Mouse (Mus musculus) induced T-regulatory cell, adult 2 months (primary cell): ENCODE measurements around the gene Tmem108.

Experiments used
- DNase-seq: peaks from one replicate; pipeline ENCODE4 v3.0.0-alpha.2; 2012; ENCODE audit warnings: low read depth

Tmem108 gene

DNA sequence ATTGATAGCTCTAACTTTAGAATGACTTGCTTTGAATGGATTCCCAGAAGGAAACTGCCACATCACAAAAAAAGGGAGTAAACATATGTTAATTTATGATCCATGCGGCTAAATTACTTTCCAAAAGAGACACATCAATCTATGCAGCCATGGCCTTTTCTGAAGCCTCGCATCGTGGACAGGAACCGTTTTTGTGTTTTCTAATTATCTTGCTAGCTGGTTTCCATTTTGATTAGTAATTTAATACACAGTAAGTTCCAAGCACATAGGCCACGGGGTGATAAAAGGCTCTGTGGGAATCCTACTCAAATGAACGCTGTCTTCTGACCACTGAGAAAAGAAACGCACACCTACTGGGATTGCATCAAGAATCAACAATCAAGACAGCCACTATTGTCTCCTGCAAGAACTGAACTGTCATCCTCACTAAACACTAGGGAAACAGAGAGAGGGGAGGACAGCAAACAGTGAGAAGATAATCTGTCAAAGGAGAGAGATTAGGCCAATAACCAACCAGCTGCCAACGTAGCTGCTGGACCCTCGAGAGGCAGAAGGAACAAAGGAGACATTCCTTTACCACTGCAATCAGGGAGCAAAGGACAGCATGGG lies 132.7 kb downstream of the Tmem108 start:
- DNase-seq, result no peak

- DNase-seq, result no peak
These were observed 134.2 kb downstream of the Tmem108 start for GRCm38 (mm10) chr9:103627404-103627900.

GRCm38 (mm10) chr9:103626156-103626555 lies 135.5 kb downstream of the Tmem108 start:
- no peak for DNase-seq

GRCm38 (mm10) chr9:103624649-103625048 lies 137.0 kb downstream of the Tmem108 start:
- DNase-seq, result peak; percentile 71

DNA sequence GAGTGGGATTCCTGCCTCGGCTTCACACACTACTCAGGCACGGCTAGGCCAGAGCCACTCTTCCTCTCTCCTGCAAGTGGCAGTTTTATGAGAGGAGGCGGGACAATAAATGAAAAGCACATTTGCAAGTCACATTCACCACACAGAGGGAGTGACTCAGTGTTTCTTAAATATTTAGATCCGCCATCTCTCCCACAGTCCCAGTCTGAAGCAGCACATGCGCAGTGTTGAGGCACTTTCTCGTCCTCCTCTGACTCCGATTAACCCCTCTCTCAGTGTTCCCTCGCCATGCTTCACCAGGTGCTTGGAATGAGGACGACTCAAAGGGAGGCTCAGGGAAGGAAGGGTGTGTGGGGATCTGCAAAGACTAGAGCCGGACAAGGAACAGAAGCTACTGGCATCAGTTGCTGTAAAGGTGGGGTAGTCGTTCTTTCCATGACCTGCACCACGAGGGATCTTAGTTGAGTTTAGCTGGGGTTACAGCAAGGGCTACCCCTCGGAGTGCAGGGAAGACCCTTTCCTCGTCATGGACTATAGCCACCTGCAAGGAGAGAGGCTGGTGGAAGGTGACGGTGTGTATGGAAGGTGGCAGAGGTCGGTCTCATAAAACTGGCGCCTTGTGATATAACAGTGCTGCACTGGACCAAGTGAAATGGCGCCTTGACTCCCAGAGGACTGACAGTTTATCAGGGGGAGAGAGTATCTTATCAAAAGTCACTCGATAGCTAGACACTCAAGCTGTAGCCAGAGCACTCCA lies 137.9 kb downstream of the Tmem108 start:
- DNase-seq, result no peak

DNA sequence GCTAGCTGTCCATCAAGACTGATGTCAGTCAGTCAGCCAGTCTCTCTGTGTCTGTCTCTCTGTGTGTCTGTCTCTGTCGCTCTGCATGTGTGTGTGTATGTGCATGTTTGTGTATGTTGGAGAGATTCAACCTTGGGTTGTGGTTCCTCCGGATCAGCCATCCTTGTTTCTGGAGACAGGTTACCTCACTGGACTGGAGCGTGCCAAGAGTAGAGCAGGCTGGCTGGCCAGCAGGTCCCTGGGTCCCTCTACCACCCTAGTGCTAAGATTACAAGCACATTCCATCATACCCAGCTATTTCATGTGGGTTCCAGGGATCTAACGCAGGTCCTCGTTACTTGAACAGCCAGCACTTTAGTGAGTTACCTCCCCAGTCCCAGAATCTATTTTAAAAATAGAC lies 138.6 kb downstream of the Tmem108 start:
- DNase-seq, result no peak

- no peak for DNase-seq
These were observed 139.8 kb downstream of the Tmem108 start for GRCm38 (mm10) chr9:103621870-103622269.

- no peak for DNase-seq
These were observed 141.0 kb downstream of the Tmem108 start for GRCm38 (mm10) chr9:103620517-103621212.

DNA sequence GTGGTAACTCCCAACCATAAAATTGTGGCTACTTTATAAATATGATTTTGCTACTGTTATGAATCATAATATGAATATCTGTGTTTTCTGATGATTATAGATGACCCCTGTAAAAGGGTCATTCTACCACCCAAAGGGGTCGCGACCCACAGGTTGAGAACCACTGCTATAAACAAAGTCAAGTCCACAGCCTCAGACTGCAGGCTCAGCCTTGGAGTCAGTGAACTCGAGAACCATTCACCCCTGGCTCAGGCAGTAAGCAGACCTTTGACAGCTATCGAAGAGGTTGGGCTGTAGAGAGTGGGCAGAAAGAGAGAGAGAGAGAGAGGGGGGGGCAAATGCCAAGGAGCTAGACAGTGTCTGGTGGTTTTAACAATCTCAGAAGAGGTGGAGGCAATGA lies 147.4 kb downstream of the Tmem108 start:
- DNase-seq, result no peak

GRCm38 (mm10) chr9:103608161-103609058 lies 153.2 kb downstream of the Tmem108 start:
- DNase-seq, result no peak

GRCm38 (mm10) chr9:103606056-103606455 lies 155.6 kb downstream of the Tmem108 start:
- no peak for DNase-seq

DNA sequence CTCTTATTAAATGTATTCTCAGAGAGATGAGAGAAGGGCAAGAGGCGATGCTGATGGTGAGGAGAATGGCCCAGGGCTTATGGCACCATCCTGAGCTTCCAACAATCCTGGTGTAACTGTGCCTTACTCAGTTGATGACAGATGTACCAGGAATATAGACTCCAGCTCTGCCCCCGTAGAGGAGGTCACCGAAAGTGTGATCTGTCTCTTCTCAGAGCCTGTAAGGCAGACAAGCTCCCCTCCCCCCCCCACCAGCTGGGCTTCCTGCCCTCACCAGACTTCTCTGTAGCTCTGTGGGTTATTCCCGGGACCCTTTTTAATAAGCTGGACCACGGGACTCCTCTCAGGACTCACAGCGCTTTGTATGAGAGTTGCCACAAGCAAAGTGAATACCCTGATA lies 157.8 kb downstream of the Tmem108 start:
- no peak for DNase-seq

DNA sequence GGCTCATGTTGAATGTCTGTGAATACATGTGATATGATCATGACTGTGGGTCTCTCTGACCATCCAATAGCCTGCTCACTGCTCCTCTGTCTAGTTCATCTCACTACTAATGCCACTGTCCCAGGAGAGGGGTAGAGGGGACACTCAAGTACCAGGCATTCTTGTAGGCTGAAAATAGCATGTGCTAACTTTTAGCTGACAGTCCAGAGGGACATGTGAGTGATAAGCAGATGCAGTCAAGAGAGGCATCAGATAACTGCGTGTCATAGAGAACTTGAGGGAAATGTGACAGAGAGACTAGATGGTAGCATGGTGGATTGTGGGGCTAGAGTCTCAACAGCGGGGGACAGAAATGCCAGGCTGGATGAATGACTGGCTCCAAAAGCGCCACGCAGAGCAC lies 159.8 kb downstream of the Tmem108 start:
- DNase-seq, result no peak

GRCm38 (mm10) chr9:103600834-103601233 lies 160.8 kb downstream of the Tmem108 start:
- DNase-seq, result peak; percentile 9

DNA sequence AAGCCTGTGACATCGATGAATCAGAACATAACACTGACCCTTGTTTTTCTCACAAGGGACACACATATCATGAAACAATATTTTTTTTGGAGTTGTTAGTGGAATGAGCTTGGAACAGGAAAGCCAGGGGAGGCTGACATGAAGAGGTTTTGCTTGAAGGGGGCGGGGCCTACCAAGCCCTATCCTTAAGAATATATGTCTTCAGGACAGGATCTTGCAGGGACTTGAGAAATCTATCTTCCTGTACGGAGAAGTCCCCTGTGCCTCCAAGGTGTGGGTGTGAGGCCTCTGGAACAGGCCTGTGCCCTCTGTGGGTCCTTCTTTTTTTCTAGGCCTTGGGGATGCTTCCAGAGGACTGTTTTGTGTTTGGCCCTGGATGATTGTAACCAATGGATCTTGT lies 161.7 kb downstream of the Tmem108 start:
- no peak for DNase-seq

DNA sequence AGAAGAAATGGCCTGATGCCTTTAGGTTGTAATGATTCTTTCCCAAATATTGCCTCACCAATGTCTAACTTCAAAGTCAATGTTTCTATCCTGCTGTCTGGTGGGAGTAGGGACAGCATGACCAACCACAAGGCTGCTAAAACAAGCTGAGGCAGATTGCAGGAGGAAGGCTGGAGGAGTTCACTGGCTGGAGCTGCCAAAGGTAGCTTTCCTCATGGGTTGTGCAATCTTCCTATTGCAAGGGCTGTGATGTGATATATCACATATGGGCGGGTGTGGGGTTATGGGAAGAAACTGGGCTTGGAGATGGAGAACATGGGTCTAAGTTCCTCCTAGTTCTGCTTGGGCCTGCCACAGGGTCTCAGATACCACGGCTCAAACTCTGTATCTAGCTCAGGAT lies 163.8 kb downstream of the Tmem108 start:
- no peak for DNase-seq

GRCm38 (mm10) chr9:103595190-103595837 lies 166.3 kb downstream of the Tmem108 start:
- DNase-seq, result peak; percentile 21

DNA sequence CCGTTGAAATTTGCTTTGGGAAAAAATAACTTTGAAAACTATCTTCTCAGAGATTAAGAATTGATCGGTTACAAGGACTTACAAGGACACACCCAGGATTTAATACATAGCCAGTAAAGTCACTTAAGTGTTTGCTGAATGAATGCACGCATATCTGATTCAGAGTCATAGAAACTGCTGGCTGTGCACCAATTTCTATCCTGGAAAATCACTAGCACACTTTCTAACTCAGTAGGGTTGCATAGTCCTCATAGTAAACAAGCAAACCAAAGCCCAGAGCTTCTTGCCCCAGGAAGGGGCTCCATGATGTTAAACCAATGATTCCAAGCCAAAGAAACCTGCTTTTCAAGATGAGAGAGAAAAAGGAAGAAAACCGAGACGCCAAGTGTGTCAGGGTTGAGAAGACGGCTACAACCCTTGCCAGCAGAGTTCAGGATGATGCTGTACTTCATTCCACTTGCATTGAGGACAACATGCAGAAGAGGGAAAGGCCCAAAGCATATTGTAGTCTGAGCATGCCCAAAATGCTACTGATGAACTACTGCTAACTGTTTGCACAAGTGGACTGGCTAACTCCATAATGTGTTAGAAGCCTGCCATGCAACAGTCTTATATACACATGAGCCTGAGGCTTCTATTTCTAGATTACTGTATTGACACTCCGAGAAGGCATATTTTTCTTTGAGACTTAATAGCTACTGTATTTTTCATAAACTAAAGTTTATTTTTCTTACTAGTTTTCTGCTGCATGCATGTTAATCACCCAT lies 167.0 kb downstream of the Tmem108 start:
- DNase-seq, result no peak

DNA sequence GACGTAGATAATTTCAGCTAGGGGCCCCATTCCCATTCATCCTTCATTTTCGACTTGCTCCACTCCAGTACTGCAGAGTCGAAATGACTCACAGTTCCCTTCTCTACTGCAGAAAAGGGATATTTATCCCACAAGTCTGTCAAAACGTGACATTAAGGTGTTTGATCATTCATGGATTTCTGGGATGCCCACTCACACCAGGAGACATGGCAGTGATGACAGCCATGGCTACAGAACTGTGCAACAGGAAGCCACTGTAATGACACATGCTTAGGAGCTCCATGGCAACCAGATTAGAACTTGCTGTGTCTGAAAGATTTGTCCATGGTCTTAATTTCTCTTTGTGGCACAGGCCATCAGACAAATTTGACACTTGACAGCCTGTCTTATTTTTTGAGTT lies 168.6 kb downstream of the Tmem108 start:
- DNase-seq, result no peak

- DNase-seq, result no peak
These were observed 169.7 kb downstream of the Tmem108 start for GRCm38 (mm10) chr9:103591962-103592361.

DNA sequence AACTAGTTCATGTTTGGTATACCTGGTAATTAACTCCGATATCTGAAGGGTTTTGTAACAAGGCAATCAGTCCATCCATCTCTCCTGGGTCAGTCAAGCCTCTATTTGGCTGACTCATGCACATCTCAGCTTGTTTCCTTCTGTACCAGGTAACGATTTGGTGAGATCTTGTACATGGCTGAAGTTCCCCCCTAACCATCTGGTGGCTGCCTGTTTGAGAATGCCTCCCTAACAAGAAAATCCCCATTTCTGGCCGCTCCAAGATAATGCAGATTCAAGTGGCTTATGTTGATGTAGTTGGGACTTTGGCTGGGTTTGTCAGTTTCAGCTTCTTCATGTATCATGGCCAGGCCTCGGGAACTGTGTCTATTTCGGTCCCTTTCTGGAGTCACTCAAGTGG lies 170.8 kb downstream of the Tmem108 start:
- no peak for DNase-seq
